Mouse (Mus musculus) cortical plate, adult 2 months (tissue): ENCODE results near the gene Polr2l.

ENCODE experiments used
- CTCF ChIP-seq: fragments of 200-500 bp; IDR thresholded peaks from 2 replicates; pipeline ENCODE4 v1.5.1; 2011; ENCODE audit warnings: mild to moderate bottlenecking, control low read depth, low read length; ENCODE audit not compliant: insufficient read depth; ENCODE audit errors: extremely low read depth
- POLR2A ChIP-seq: fragments of 200-500 bp; IDR thresholded peaks from 2 replicates; pipeline ENCODE4 v1.6.1; 2011; ENCODE audit warnings: mild to moderate bottlenecking, low read length, control low read depth; ENCODE audit not compliant: insufficient read depth; ENCODE audit errors: extremely low read depth

DNA sequence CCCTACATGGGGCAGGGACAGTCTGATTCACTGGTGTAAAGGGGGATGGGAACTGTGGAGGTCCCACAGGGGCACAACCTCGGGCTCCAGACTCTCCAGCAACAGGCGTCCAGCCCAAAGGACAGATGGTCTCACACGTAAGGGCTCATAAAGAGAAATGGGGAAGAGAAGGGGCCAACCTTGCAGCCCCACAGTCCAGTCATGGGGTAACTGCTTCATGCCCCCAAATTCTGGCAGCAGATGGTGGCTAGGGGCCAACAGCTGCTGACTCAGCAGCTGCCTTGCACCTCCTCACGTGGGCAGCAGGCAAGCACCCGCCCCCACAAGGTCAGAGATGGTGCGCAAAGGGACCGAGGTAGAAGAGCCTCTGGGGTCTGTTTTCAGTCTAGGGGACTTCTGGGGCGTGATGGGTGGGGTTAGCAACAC is 42.7 kb downstream of the Polr2l start:
- TF ChIP-seq CTCF (no peak), POLR2A (no peak)
